Mouse (Mus musculus) right cerebral cortex, postnatal 14 days (tissue): ENCODE results near the gene Nxpe5.
"Not testable (repeated sequence)": the region's sequence is repeated elsewhere in the genome, so short reads cannot be mapped to it uniquely, and the experiment has no call there.

Source experiments
- DNase-seq: peaks from one replicate; pipeline ENCODE4 v3.0.0; 2022

Gene Nxpe5

GRCm38 (mm10) chr5:138225700-138226099 lies at the start of gene Nxpe5:
Gene Nxpe5 (plus strand): TSS chr5:138225898.
- DNase-seq: no peak

DNA sequence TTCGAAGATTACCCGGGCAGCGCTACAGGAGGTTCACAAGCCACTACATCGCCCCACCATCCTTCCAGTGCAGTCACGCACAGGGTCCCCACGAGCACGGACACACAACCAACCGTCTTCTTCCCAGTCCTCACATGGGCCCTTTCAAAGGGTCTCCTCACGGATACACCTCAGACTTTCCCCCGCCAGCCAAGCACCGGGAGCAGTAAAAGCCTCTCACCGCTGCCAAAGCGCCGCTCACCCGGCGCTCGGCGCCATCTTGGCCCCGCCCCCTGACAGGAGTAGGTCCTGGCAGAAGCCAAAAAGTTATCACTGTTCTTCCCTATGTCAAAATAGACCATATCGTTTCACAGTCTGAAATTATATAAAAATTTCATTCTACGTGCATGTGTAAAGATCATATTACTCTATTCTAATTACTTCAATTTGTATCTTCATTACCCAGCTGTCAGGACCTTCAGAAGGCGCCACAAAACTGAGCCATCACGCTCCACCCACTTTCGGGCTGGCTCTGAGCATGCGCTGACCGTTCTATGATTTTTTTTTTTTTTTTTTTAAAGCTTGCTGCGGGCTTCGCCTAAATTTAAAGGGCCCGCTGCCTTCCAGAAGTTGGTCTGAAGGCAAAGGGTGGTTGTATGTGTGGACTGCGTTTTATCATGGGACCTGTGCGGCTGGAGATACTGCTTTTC lies 38.6 kb upstream of the Nxpe5 start, which contains the start of the genes Taf6 and Cnpy4:
Taf6 (minus strand) TSS at position 502 of the 689 bp plus-strand sequence.
Cnpy4 (plus strand) TSS at position 536 of the 689 bp plus-strand sequence.
- peak; percentile 75 for DNase-seq

GRCm38 (mm10) chr5:138187661-138188306 lies 37.9 kb upstream of the Nxpe5 start:
- DNase-seq: peak; percentile 48

DNA sequence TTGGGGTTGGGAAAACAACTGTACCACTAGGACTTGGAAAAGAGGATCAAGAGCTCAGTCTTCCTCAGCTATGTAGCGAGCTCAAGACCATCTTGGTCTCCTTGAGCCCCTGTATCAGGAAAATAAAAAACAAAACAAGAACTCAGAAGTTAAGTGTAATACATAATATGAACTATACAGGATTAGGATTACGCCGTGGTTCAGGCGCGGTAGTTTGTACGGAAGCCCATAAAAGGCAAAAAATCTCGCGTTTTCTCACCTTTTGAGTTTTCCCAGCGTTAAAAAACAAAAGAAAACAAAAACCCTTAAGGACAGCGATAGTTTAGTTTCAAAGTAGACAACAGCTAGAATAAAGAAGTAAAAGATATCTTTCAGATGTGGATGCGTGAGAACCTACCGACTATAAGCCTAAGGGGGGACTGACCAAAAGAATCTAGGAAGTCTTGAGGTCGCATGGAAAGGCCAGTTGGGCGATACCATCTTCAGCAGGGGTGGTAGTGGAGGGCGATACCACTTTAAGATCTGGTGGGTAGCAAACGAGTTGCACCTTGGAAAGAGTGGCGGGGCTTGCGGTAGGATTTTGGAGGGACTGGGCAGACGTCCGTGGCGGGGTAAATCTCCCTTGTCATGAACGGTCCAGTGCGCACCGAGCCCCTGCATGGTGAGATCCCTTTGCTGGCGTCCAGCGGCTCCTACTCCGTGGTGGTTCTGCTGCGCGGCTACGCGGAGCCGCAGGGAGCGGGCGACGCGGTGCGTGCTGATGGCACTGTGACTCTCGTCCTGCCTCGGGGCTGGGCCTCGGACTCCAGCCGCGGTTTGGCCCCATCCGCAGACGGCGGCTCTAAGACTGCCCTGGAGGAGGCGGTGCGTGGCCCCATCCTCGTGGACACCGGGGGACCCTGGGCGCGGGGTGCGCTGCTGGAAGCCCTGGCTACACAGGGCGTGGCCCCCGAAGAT lies 31.6 kb upstream of the Nxpe5 start, which contains the start of gene Mblac1:
Mblac1 (plus strand) TSS at position 544 of the 957 bp plus-strand sequence.
- peak; percentile 71 for DNase-seq

DNA sequence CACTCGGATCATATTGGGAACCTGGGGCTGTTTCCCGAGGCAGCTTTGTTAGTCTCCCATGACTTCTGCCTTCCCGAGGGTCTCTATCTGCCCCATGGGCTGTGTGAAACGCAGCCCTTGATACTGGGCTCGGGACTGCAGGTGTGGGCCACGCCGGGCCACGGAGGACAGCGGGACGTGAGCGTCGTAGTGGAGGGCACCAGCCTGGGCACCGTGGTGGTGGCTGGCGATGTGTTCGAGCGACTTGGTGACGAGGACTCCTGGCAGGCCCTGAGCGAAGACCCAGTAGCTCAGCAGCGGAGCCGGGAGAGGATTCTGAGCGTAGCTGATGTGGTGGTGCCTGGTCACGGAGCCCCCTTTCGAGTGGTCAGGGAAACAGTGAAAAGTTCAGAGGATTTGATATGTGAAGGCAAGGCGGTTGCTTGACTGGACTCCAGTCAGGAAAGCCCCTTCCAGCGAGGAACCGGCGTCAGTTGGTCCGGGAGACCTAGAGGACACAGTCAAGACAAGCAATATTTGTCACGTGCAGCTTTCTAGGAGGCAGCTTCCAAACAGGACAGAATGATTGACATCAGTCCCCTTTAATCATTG lies 30.8 kb upstream of the Nxpe5 start:
- DNase-seq: peak; percentile 33

DNA sequence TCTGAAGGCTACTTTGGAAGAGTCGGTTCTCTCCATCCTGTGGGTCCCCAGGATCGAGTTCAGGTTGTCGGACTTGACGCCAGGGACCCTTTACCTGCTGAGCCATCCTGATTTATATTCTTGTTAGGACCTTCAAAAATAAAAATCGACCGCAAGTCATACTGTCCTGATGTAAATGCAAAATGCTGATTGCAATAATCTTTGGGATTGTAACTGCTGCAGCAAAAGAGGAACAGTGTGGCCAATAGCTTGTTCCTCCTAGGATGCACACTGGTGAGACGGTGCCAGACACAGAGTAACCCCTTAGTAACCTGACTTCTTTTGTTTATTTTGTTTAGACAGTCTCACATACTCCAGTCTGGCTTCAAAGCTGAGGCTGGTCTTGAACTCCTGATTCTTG lies 30.2 kb upstream of the Nxpe5 start:
- no peak for DNase-seq

DNA sequence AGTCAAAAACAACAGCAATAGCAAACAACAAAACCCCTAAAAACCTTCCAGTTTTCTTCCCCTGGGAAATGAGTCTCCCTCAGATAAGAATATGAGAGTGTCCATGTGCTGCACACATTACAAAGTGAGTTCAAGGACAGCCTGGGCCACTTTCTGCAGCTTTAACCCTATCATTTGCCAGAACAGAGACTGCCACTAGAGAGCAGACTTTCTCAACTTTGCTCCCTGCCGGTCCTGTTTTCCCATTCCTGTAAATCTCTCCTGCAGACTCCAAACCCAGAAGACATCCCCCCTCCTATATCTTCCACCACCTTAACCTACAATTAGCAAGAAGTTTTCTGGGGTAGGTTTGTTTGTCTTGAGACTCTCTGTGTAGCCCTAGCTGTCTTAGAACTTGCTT lies 26.1 kb upstream of the Nxpe5 start:
- no peak for DNase-seq

GRCm38 (mm10) chr5:138202086-138202485 lies 23.6 kb upstream of the Nxpe5 start:
- no peak for DNase-seq

- no peak for DNase-seq
Measured at GRCm38 (mm10) chr5:138207253-138207652, 18.4 kb upstream of the Nxpe5 start.

- no peak for DNase-seq
Measured at GRCm38 (mm10) chr5:138207873-138208272, 17.8 kb upstream of the Nxpe5 start.

DNA sequence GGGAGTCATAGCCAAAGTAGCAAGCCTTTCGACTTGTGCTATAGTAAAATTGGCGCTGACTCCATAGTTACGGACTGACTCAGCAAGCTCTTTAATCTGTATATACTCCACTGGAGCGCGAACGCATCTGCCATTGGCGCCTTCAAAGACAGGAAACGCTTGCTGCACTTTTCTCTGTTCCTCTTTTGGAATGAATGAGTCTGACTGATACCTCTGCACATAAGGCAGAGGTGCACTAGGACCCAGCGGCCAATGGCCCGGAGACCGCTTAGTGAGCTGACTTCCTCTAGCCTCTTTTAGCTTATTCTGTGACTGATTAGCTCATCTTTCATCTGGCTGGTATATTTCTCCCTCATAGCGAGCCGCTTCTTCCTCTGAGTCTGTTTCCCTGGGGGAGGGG lies 9.1 kb upstream of the Nxpe5 start:
- DNase-seq: not testable (repeated sequence)

GRCm38 (mm10) chr5:138219864-138220263 lies 5.8 kb upstream of the Nxpe5 start:
- DNase-seq: no peak

DNA sequence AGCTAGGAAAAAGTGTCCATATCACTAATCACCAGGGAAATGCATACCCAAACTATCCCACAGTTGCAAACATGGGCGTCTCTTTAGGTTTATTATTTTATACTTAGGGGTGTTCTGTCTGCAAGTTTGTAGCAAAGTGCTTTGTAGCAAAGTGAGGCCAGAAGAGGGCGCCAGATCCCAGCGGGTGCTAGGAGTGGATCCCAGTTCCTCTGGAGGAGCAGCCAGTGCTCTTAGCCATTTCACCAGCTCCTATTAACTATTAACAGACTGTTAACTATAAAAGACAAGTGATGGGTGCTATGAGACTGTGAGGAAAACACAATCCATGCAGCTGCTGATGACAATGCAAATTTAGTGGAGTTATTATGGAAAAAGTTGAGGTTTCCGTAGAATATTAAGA lies 3.6 kb upstream of the Nxpe5 start:
- peak; percentile 95 for DNase-seq

DNA sequence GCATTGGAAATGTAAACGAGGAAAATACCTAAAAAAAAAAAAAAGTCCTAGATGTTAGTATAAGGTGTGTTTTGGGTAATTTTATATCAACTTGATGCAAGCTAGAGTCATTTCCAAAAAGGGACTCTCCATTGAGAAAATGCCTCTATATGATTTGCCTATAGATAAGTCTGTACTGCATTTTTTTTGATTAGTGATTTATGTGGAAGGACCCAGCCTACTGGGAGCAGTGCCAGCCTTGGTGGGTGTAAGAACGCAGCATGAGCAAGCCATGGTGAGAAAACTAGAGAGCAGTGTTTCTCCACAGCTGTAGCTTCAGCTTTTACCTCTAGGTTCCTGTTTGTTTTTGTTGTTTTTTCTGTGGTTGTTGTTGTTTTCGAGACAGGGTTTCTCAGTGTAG lies 2.4 kb upstream of the Nxpe5 start:
- peak; percentile 10 for DNase-seq

DNA sequence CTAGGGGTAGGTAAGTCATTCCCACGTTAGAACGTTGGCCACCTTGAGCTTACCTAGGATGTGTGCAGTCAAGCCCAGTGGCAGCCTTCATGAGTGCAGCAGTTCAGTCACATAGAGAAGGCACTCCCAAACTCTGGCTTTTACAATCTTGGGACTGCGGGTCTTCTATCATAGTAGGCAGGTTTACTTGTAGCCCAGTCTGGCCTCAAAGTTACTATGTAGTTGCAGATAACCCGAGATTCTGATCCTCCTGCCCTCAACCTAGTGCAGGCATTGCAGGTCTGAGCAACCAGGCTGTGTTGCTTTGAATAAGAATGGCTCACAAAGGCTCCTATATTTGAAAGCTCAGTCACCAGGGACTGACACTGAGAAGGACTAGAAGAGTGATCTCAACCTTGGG lies 793 bp downstream of the Nxpe5 start:
- DNase-seq: no peak

- DNase-seq: no peak
Measured at GRCm38 (mm10) chr5:138227367-138227766, 1.7 kb downstream of the Nxpe5 start.

GRCm38 (mm10) chr5:138228026-138228425 lies 2.3 kb downstream of the Nxpe5 start:
- DNase-seq: peak; percentile 38

DNA sequence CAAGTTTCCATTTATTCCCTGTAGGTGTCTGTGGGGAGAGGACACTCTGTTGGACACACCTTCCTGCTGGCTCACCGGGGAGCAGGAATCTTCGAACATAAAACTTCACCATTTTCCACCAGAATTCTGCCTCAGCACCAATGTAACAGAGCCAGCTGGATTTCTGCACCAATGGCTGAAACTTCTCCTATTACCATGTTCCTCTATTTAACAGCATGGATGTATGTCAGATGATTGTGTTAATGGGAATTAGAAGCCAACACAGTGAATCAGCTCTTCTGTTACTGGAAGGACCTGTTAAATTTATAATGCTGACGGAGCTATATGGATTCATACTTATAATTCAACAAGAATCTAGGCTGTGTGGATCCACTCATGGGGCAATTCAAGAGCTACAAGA lies 3.8 kb downstream of the Nxpe5 start:
- no peak for DNase-seq

- DNase-seq: no peak
Measured at GRCm38 (mm10) chr5:138233778-138234177, 8.1 kb downstream of the Nxpe5 start.

DNA sequence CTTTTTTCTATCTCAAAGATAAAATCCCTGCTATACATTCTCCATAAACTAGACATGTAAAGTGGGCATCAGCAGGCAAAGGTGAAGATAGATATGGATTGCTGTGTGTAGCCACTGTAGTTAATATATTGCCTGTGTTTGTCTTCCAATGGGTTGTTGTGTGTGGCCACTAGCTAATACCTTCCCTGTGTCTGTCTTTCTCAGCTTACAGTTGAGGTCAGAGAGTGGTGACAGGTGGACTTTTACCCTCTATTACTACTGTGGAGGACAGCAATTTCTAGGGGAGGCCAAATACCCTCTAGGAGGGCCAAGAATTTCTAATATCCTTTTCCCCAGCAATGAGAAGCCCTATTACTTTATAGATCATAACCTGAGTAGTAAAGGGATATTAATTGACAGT lies 8.5 kb downstream of the Nxpe5 start:
- no peak for DNase-seq

GRCm38 (mm10) chr5:138241511-138241910 lies 15.8 kb downstream of the Nxpe5 start:
- DNase-seq: no peak

DNA sequence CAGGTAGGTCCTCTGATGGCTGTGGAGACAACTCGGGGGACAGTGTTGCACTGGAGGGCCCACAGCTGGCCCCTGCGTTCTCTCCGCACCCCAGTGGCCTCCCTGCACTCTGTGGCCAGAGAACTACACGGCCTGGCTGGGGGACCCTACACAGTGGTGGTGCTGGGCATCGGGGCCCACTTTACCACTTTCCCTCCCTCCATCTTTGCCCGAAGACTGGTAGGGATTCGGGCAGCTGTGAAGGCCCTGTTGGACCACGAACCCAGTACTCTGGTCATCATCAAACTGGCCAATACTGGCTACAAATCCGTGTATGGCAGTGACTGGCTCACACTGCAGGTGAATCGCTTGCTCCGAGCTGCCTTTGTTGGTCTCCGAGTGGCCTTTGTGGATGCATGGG lies 25.4 kb downstream of the Nxpe5 start:
- no peak for DNase-seq

GRCm38 (mm10) chr5:138253061-138253460 lies 27.4 kb downstream of the Nxpe5 start:
- no peak for DNase-seq
